Mouse (Mus musculus) intestine, embryonic 15.5 days (tissue): Measurements from ENCODE around the gene Gzmd. TPM values are rescaled to one million over a fixed set of nuclear protein-coding genes. Genes with fewer than 3 reads are reported as not detected.
"Not testable (repeated sequence)": the region's sequence is repeated elsewhere in the genome, so short reads cannot be mapped to it uniquely, and the experiment has no call there.

Experiments used
- ATAC-seq: fragments of 200-750 bp; cut with Nextera tagmentation; 2 replicates; pipeline ENCODE4 v1.8.0; 2017; ENCODE audit warnings: moderate TSS enrichment, moderate library complexity
- H3K27ac ChIP-seq: fragments of 300-500 bp; sonication (generic); 2 replicates; pipeline ENCODE4 v1.5.1; 2015; ENCODE audit warnings: mild to moderate bottlenecking, inconsistent platforms
- H3K27me3 ChIP-seq: fragments of 300-500 bp; sonication (generic); replicated peaks from 2 replicates; pipeline ENCODE4 v1.6.1; 2015; ENCODE audit warnings: inconsistent platforms
- H3K36me3 ChIP-seq: fragments of 300-500 bp; sonication (generic); 2 replicates; pipeline ENCODE4 v1.6.1; 2015; ENCODE audit warnings: inconsistent platforms
- H3K4me1 ChIP-seq: fragments of 300-500 bp; sonication (generic); replicated peaks from 2 replicates; pipeline ENCODE4 v1.6.1; 2015; ENCODE audit warnings: inconsistent platforms
- H3K4me2 ChIP-seq: fragments of 300-500 bp; sonication (generic); replicated peaks from 2 replicates; pipeline ENCODE4 v1.6.1; 2015; ENCODE audit warnings: mild to moderate bottlenecking, inconsistent platforms
- H3K4me3 ChIP-seq: fragments of 300-500 bp; sonication (generic); replicated peaks from 2 replicates; pipeline ENCODE4 v1.5.1; 2015; ENCODE audit warnings: inconsistent platforms
- H3K9ac ChIP-seq: fragments of 300-500 bp; sonication (generic); 2 replicates; pipeline ENCODE4 v1.6.1; 2015; ENCODE audit warnings: inconsistent platforms
- H3K9me3 ChIP-seq: fragments of 300-500 bp; sonication (generic); 2 replicates; pipeline ENCODE4 v1.6.1; 2016; ENCODE audit warnings: inconsistent platforms
- WGBS: fragments of 180-500 bp; shearing (Covaris S2); methylation state at CpG from one replicate; pipeline ENCODE4 v1.1.7; 2015; 5-methylcytosine and 5-hydroxymethylcytosine counted together
- polyA plus RNA-seq: library from polyadenylated mRNA; unstranded; fragments of >200 nt; fragmentation: Nextera tagmentation; extraction: Ambion mirVana; gene quantifications from 2 replicates; pipeline ENCODE4 v1.2.1, GENCODE M21; 2015

The Gzmd gene
- polyA plus RNA-seq, 1 experiment from 2014 or later = not detected

GRCm38 (mm10) chr14:56115531-56116310 lies 16.7 kb downstream of the Gzmd start:
- H3K4me2 ChIP-seq = not testable (repeated sequence)

DNA sequence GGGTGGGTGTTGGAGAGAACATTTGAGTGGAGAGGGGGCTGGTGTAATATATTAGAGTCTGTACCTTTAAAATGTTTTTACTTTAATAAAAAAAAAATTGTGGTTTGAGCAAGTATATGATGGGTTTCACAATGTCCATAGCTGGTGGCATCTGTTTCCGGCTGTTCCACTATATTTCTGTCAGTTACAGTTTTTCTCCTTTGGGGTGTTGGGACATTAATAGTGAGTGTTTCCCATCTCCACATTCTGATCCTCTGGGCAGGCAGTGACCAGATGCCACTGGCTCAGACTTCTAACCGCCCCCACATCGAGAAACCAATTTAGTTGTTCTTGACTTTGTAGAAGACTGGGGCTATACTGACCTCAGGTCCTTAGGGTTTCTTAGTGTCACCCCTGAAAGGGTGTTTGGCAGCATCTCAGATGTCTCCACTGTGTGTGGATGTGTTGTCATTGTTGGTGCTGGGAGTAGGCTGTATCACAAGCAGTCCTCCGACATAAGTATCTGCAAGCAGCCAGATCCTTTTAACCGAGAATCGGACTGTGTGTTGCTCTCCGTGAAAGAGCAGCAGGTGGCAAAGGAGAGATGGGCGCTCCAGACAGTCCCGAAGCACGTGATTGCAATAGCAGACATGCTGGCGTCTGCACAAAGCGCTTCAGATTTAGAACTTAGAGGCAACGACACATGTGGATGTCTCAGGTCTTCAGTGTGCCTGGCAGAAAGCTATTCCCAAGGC lies 26.8 kb downstream of the Gzmd start:
- Histone ChIP-seq H3K9me3 (no peaks in the 10 kb centered on the region), H3K9ac (no peak overlapping the region), H3K4me3 (no peak overlapping the region), H3K36me3 (no peaks in the 10 kb centered on the region), H3K4me1 (no peaks in the 10 kb centered on the region), H3K27me3 (no peaks in the 10 kb centered on the region), H3K27ac (no peak overlapping the region), H3K4me2 (no peak overlapping the region)
- WGBS = 84% methylated on average over 13 of the region's 13 CpGs
- ATAC-seq = no peak

More at GRCm38 (mm10) chr14:56115531-56116310, 16.7 kb downstream of the Gzmd start:
- WGBS = 89% methylated on average over 33 of the region's 33 CpGs
- H3K4me1 ChIP-seq, H3K4me3 ChIP-seq, H3K36me3 ChIP-seq, ATAC-seq, H3K9me3 ChIP-seq, H3K27me3 ChIP-seq, H3K9ac ChIP-seq, H3K27ac ChIP-seq: not testable (repeated sequence)

- H3K27me3 ChIP-seq = no peaks in the 10 kb centered on the region
- no peaks in the 10 kb centered on the region for H3K4me1 ChIP-seq
- H3K36me3 ChIP-seq = no peaks in the 10 kb centered on the region
- H3K4me2 ChIP-seq = no peak overlapping the region
- 78% methylated on average over 5 of the region's 5 CpGs for WGBS
- H3K4me3 ChIP-seq = no peak overlapping the region
- no peaks in the 10 kb centered on the region for H3K9me3 ChIP-seq
- H3K27ac ChIP-seq = no peak overlapping the region
- no peak overlapping the region for H3K9ac ChIP-seq
- no peak for ATAC-seq
Measured at GRCm38 (mm10) chr14:56105016-56105415, 27.4 kb downstream of the Gzmd start.

DNA sequence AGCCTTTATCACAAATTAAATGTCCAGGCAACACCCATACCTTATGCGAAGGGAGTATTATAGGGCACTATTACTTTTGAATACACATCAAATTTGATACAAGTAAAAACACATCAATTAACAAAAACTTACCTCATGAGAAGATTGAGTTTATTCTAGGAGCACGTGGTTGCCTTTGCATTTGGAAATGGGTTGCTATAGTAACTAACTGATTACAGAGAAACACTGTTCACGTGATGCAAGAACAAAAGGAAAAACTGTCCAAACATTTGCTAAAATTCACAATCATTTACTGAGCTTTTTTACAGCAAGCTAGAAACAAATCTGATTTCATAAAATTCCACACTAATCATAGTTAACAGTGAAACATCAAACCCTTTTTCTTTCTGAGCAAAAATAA lies 29.0 kb downstream of the Gzmd start:
- 64% methylated on average over 3 of the region's 3 CpGs for WGBS
- H3K36me3 ChIP-seq = no peaks in the 10 kb centered on the region

DNA sequence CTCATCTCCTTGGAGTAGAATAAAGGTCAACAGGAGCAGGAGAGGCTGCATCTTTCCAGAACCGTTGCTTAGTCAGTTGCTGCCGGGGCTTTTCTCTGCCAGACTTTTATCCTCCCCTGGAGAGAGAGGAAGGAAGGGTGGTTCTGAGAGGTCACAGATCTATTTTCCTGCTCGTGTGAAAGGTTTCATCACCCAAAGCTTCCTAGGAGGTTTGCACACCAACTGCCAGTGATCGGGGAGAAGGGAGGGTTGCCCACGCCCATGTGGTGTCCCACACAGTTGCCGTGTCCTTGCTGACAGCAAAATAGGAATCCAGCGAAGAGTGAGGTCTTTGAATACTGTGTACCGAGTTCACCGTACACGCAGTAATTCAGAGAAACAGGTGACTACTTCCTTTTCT lies 30.0 kb downstream of the Gzmd start, which contains the start of gene Ctsg:
TSS of gene Ctsg (minus strand) at position 189 of the 400 bp plus-strand sequence.
- no peak within 1 kb of the TSS for H3K27ac ChIP-seq
- no peak within 1 kb of the TSS for H3K9ac ChIP-seq
- no peaks in the 10 kb centered on the region for H3K36me3 ChIP-seq
- H3K4me2 ChIP-seq = no peak within 1 kb of the TSS
- no peak within 1 kb of the TSS for H3K4me3 ChIP-seq
- ATAC-seq = no peak
- 67% methylated on average over 10 of the region's 10 CpGs for WGBS
- no peaks in the 10 kb centered on the region for H3K9me3 ChIP-seq
- no peaks in the 10 kb centered on the region for H3K27me3 ChIP-seq
- H3K4me1 ChIP-seq = no peaks in the 10 kb centered on the region

More for the DNA sequence above, 29.0 kb downstream of the Gzmd start:
- H3K4me2 ChIP-seq = no peak overlapping the region
- no peak overlapping the region for H3K4me3 ChIP-seq
- no peak overlapping the region for H3K9ac ChIP-seq
- H3K4me1 ChIP-seq = no peaks in the 10 kb centered on the region
- H3K27me3 ChIP-seq = no peaks in the 10 kb centered on the region
- no peak overlapping the region for H3K27ac ChIP-seq
- no peaks in the 10 kb centered on the region for H3K9me3 ChIP-seq
- ATAC-seq = no peak

- no peak overlapping the region for H3K27ac ChIP-seq
- 74% methylated on average over 4 of the region's 4 CpGs for WGBS
- ATAC-seq = no peak
- no peaks in the 10 kb centered on the region for H3K27me3 ChIP-seq
- no peak overlapping the region for H3K9ac ChIP-seq
- no peak overlapping the region for H3K4me2 ChIP-seq
- no peaks in the 10 kb centered on the region for H3K36me3 ChIP-seq
- H3K4me1 ChIP-seq = no peaks in the 10 kb centered on the region
- no peak overlapping the region for H3K4me3 ChIP-seq
- no peaks in the 10 kb centered on the region for H3K9me3 ChIP-seq
Measured at GRCm38 (mm10) chr14:56098940-56099339, 33.5 kb downstream of the Gzmd start.

DNA sequence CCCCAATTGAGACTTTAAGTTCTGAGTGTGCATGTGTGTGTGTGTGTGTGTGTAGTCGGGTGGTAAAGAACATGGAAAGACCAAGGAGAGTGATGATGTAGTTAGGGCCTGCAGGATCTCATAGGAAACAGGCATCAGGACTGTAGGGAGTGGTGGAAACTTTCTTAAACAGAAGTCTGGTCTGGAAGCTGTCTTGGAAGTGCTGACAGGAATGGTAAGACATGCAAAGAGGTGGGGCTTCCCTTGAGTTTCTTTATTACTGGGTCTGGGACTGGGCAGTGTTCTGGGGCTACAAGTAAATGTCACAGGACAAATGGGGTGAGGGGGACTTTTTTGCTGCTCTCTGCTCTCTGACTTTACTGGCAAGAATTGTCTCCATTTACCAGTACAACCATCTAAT lies 34.8 kb downstream of the Gzmd start:
- 46% methylated on average over 1 of the region's 1 CpGs for WGBS
- Histone ChIP-seq H3K4me3 (no peak overlapping the region), H3K9me3 (no peaks in the 10 kb centered on the region), H3K27ac (no peak overlapping the region), H3K9ac (no peak overlapping the region), H3K4me1 (no peaks in the 10 kb centered on the region), H3K27me3 (no peaks in the 10 kb centered on the region), H3K4me2 (no peak overlapping the region), H3K36me3 (no peaks in the 10 kb centered on the region)
- ATAC-seq = no peak

- H3K9me3 ChIP-seq = no peaks in the 10 kb centered on the region
- H3K9ac ChIP-seq = no peak overlapping the region
- H3K27me3 ChIP-seq = no peaks in the 10 kb centered on the region
- no peak for ATAC-seq
- H3K4me2 ChIP-seq = no peak overlapping the region
- no peak overlapping the region for H3K27ac ChIP-seq
- H3K4me3 ChIP-seq = no peak overlapping the region
- WGBS = 61% methylated on average over 2 of the region's 2 CpGs
- no peaks in the 10 kb centered on the region for H3K36me3 ChIP-seq
- H3K4me1 ChIP-seq = no peaks in the 10 kb centered on the region
Measured at GRCm38 (mm10) chr14:56093353-56093752, 39.1 kb downstream of the Gzmd start.

GRCm38 (mm10) chr14:56086711-56087110 lies 45.7 kb downstream of the Gzmd start:
- no peaks in the 10 kb centered on the region for H3K27me3 ChIP-seq
- no peaks in the 10 kb centered on the region for H3K36me3 ChIP-seq
- no peak overlapping the region for H3K4me3 ChIP-seq
- no peaks in the 10 kb centered on the region for H3K4me1 ChIP-seq
- no peak overlapping the region for H3K4me2 ChIP-seq
- H3K9me3 ChIP-seq = no peaks in the 10 kb centered on the region
- H3K9ac ChIP-seq = no peak overlapping the region
- H3K27ac ChIP-seq = no peak overlapping the region
- no peak for ATAC-seq
- 63% methylated on average over 3 of the region's 3 CpGs for WGBS

GRCm38 (mm10) chr14:56085167-56085566 lies 47.2 kb downstream of the Gzmd start, which contains the start of gene Mcpt8:
Mcpt8 (minus strand) TSS chr14:56085273.
- Histone ChIP-seq H3K9ac (no peak within 1 kb of the TSS), H3K4me3 (no peak within 1 kb of the TSS), H3K9me3 (no peaks in the 10 kb centered on the region), H3K4me1 (no peaks in the 10 kb centered on the region), H3K27ac (no peak within 1 kb of the TSS), H3K4me2 (no peak within 1 kb of the TSS), H3K36me3 (no peaks in the 10 kb centered on the region), H3K27me3 (no peaks in the 10 kb centered on the region)
- no peak for ATAC-seq
- WGBS = 91% methylated on average over 2 of the region's 2 CpGs

- no peak for ATAC-seq
- H3K27ac ChIP-seq = no peak overlapping the region
- 81% methylated on average over 4 of the region's 4 CpGs for WGBS
- H3K27me3 ChIP-seq = no peaks in the 10 kb centered on the region
- H3K9ac ChIP-seq = no peak overlapping the region
- H3K4me3 ChIP-seq = no peak overlapping the region
- H3K9me3 ChIP-seq = no peaks in the 10 kb centered on the region
- no peaks in the 10 kb centered on the region for H3K36me3 ChIP-seq
- no peaks in the 10 kb centered on the region for H3K4me1 ChIP-seq
- H3K4me2 ChIP-seq = no peak overlapping the region
Measured at GRCm38 (mm10) chr14:56082016-56082415, 50.4 kb downstream of the Gzmd start.
